Mouse (Mus musculus) frontal cortex, adult (tissue): ENCODE results near the gene Kif18b.

Experiments
- ATAC-seq: cut with Nextera tagmentation; 2 replicates; pipeline ENCODE4 v1.9.2; 2017; ENCODE audit warnings: mild to moderate bottlenecking, moderate library complexity, mixed read lengths; ENCODE audit not compliant: low TSS enrichment

Kif18b gene

DNA sequence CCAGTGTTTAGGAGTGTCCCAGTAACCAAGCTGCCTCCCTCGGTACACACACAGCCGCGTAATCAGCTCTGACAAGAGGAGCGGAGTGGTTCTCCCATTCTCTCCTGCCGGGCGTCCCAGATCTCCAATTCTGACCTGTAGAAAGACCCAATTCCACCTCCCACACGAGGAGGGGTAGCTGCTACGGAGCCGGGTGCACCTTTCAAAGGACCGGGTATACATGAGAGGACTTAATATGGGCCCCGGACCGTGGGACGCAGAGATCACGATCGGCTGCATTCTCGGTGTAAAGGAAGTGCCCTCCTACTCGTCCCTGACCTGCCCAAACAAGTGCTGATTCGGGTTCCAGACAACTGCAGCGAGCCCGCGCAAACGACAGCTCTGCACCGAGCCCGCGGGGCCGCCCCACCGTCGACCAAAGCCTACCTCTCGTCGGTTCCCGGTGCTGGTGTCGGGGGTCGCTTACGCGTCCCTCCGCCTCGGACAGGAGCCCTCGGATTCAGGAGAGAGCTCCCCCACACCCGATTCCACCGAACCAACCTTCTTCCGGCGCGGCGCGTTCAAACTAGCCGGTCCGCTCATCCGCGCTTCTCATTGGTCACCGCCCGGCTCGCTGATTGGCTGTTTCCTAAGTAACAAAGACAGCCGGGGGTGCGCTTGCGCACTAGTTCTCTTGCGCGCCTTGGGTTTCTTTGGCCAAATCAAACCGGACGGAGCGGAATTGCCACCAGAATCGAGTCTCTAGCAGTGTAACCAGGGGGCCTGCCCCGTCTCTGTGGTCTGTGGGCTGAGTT is at the start of gene Kif18b:
Gene Kif18b, minus strand, starts transcription at position 568 of the 794 bp plus-strand sequence.
- peak; percentile 96 for ATAC-seq

DNA sequence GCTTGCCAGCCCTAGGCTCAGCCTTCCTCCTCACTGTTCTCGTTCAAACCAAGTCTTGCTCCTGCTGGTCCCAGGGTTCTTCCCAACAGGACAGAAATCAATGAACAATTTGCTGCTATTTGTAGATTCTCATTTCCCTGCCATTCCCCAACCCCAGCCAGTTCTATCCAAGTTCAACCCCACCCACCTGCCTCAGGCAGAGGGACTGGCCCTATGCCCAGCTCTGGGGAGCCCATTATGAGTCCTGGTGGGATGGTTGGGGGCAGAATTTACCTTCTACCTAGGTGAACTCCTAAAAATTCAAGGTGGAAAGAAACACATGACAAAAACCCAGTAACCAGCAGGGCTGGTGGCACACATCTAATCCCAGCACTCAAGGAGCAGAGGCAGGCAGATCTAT is 47.4 kb upstream of the Kif18b start:
- ATAC-seq: no peak

DNA sequence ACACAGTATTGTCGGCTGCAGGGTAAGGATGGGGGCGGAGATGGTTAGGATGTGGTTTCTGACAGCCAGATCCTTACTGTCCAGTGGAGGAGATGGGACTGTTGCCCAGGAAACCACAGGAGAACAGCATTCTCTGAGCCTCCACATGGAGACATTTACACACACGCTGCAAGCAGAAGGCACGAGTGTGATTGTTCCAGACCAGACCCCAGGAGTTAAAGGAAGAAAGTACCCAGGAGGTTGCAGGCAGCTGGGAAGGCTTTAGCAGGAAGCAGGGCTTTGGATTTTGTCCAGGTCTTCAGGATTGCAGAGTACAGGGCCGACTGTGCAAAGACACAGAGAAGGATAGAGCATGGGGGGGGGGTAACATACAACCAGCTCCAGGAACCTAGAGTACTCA is 46.7 kb upstream of the Kif18b start:
- peak; percentile 69; the same call in 1 of the 2 replicates for ATAC-seq

GRCm38 (mm10) chr11:102964547-102965091 is 39.7 kb upstream of the Kif18b start:
- ATAC-seq: no peak

- ATAC-seq: no peak
Measured at GRCm38 (mm10) chr11:102963855-102964546, 39.1 kb upstream of the Kif18b start.

DNA sequence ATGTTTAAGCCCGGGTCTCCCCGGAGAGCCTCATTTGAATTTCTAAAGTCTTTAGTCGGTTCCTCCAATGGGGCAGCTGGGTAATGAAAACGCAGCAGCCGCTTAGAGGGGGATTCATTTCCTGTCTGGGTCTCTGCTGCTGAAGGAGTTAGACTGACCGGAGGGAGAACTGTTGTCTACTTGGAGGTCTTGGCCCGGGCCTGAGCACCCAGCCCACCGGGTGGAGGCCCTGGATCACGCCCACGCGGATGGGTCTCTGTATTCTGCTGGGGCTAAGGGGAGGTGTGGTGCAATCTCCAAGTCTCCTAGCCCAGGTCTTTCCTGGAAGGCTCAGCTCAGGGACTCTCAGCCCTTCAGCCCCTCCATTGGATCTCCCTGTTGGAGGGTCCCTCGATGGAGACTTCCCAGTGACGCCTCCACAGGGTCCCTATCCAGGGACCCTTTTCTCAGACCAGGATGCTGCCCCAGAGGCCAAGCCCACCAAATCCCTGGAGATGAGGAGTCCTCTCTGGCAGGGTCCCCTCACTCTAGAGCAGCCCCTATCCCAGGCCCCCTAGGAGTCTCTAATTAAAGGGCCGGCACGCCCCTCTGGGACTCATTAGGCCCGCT is 38.4 kb upstream of the Kif18b start:
- ATAC-seq: no peak

DNA sequence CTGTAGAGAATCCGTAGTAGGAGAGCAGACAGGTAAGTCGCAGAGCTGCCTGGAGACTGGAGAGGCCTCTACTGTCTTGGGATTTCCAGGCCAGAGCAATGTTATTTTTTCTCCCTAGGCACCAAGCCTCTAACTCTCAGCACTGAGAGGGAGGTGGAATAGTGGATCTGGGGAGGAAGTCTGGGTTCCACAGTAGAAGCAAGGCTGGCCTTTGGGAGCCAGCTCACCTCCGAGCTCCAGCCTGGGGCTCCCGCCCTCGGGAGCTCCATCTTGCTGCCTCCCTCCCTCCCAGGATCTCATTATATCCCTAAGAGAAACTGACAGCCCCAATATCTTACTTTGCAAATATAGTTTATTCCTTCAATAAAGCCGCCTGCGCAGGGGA is 37.9 kb upstream of the Kif18b start:
- ATAC-seq: no peak

DNA sequence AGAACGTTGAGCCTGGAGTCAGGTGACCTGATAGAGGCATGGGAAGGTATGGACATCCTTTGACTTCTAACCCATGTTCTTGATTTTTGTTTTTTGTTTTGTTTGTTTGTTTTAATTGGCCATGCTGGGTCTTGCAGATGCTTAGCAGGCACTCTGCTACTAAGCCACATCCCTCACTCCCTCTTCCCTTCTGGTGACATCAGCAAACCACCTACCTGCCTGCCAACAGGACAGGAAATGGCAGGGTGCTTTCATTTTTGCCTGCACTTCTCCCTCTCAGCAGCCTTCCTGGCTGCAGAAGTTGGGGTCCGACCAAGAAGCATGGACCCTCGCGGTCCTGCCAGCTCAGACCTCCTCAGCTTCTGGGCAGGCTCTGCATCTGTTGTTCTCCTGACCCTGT is 36.2 kb upstream of the Kif18b start:
- no peak for ATAC-seq

DNA sequence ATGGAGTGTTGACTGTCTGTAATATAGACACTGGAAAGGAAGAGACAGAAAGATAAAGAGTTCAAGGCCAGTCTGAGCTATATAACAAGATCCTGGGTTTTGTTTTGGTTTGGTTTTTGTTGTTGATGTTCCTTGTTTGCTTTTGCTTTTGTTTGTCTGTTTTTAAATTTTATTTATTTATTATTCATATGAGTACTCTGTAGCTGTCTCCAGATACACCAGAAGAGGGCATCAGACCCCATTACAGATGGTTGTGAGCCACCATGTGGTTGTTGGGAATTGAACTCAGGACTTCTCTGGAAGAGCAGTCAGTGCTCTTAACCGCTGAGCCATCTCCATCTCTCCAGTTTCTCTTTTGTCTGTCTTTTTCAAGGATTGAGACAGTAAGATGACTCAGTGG is 33.9 kb upstream of the Kif18b start:
- ATAC-seq: no peak

GRCm38 (mm10) chr11:102958431-102958830 is 33.5 kb upstream of the Kif18b start:
- no peak for ATAC-seq

GRCm38 (mm10) chr11:102957692-102958091 is 32.8 kb upstream of the Kif18b start:
- no peak for ATAC-seq

- no peak; the same call in 1 of the 2 replicates for ATAC-seq
Measured at GRCm38 (mm10) chr11:102956962-102957614, 32.2 kb upstream of the Kif18b start.

DNA sequence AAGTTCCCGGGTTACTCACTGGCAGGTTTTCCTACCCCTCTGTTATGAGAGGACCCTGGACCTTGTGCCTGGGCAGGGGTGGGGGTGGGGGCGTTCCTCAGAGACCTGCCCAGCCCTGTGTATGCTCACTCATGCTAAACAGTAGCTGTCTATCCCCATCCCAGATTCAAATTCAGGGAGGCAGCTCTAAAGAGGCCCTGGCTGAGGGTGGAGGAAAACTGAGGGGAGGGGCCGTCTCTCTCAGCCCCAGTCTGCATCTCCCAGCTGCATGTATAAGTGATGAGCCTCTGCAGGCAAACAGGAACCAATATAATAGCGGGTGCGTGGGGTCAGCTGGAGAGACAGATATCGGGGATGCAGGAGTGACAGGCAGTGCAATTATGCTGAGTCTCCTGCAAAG is 28.0 kb upstream of the Kif18b start:
- no peak for ATAC-seq

GRCm38 (mm10) chr11:102948043-102948961 is 23.4 kb upstream of the Kif18b start:
- ATAC-seq: peak; percentile 31; the same call in 1 of the 2 replicates

DNA sequence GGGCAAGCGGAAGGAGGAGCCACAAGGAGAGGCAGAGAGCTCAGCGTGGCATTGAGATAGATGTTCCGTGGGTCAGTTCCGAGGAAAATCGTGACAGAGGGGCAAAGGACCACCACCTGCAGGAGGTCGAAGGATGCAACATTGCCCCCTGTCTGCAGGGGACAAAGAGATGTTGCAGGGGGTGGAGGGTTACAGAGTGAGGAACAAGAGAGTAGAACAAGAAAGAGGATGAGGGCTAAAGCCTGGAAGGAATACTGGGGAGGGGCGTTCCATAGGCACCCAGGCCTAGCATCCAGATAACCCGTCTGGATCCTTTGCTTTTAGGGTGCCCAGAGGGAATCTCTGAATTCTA is 22.0 kb upstream of the Kif18b start:
- ATAC-seq: no peak

- no peak for ATAC-seq
Measured at GRCm38 (mm10) chr11:102946265-102946991, 21.5 kb upstream of the Kif18b start, which contains the start of gene C1ql1. TSS of gene C1ql1 (minus strand) at chr11:102946688.

GRCm38 (mm10) chr11:102945306-102946264 is 20.7 kb upstream of the Kif18b start:
- ATAC-seq: no peak

GRCm38 (mm10) chr11:102941236-102941635 is 16.3 kb upstream of the Kif18b start:
- ATAC-seq: no peak
